Mouse (Mus musculus) adrenal gland, postnatal 10 days (tissue): ENCODE data around the gene Zfp763. TPM values are rescaled to one million over a fixed set of nuclear protein-coding genes. Genes with fewer than 3 reads are reported as not detected.

Experiments used
- DNase-seq: peaks from one replicate; pipeline ENCODE4 v3.0.0; 2021; ENCODE audit warnings: mixed read lengths
- long read RNA-seq, 2 experiments: library from polyadenylated mRNA; stranded (forward); transcript quantifications; one replicate each; pipeline ENCODE4 v2.0.0; 2021
- total RNA-seq, 2 experiments: library from RNA; stranded (reverse); gene quantifications; 2 replicates each; pipeline ENCODE4 v1.2.3; 2021

The Zfp763 gene
- total RNA-seq = 1 to 10 TPM; 5.9 to 8.7 TPM
- long read RNA-seq, experiment 1, transcript Zfp763-201 (4 exons, 3,407 nt) = major isoform, 5 of 5 reads
- long read RNA-seq, experiment 1, partial matches to known transcripts = 0 of 5 reads
- long read RNA-seq, experiment 1, other reads (novel, unspliced or antisense) = 0 of 5 reads
- long read RNA-seq, experiment 2, transcript Zfp763-201 (4 exons, 3,407 nt) = major isoform, 5 of 6 reads
- long read RNA-seq, experiment 2, partial matches to known transcripts = 0 of 6 reads
- long read RNA-seq, experiment 2, other reads (novel, unspliced or antisense) = 1 of 6 reads

- DNase-seq = peak; percentile 85
Measured at GRCm38 (mm10) chr17:33032900-33033891, at the start of gene Zfp763. Gene Zfp763, minus strand, starts transcription at chr17:33033402.

GRCm38 (mm10) chr17:33067958-33068357 is 34.8 kb upstream of the Zfp763 start, which contains the start of gene 4921501E09Rik:
Gene 4921501E09Rik, minus strand, starts transcription at chr17:33068058.
- DNase-seq = no peak

- DNase-seq = no peak
Measured at GRCm38 (mm10) chr17:33063001-33063400, 29.8 kb upstream of the Zfp763 start.

GRCm38 (mm10) chr17:33058791-33059190 is 25.6 kb upstream of the Zfp763 start:
- no peak for DNase-seq

- no peak for DNase-seq
Measured at GRCm38 (mm10) chr17:33032376-33032775, 826 bp downstream of the Zfp763 start.

GRCm38 (mm10) chr17:33020434-33020833 is 12.8 kb downstream of the Zfp763 start:
- peak; percentile 14 for DNase-seq

- DNase-seq = no peak
Measured at GRCm38 (mm10) chr17:33008337-33008736, 24.9 kb downstream of the Zfp763 start.

- no peak for DNase-seq
Measured at GRCm38 (mm10) chr17:32998492-32998891, 34.7 kb downstream of the Zfp763 start.

- DNase-seq = peak; percentile 89
Measured at GRCm38 (mm10) chr17:32992699-32993474, 40.3 kb downstream of the Zfp763 start, which contains the start of gene Zfp952. Gene Zfp952, plus strand, starts transcription at chr17:32993129.

GRCm38 (mm10) chr17:32991965-32992698 is 41.1 kb downstream of the Zfp763 start:
- DNase-seq = peak; percentile 22

GRCm38 (mm10) chr17:32986301-32986700 is 46.9 kb downstream of the Zfp763 start:
- no peak for DNase-seq

GRCm38 (mm10) chr17:32981361-32981760 is 51.8 kb downstream of the Zfp763 start:
- no peak for DNase-seq

Other genes with a start within 250 kb of the Zfp763 start
- gene Zfp871, start 245.1 kb downstream of the Zfp763 start, total RNA-seq = 10 to 100 TPM; 37.0 to 48.3 TPM
- gene Zfp811, start 223.5 kb downstream of the Zfp763 start, total RNA-seq = 1 to 10 TPM in 1 of 2 experiments, under 1 TPM in 1; 0.81 to 1.5 TPM
- 10 to 100 TPM in 1 of 2 experiments, 1 to 10 TPM in 1; 9.6 to 15.4 TPM for gene Zfp799, start 203.1 kb downstream of the Zfp763 start, total RNA-seq
- gene Zfp870, start 141.8 kb downstream of the Zfp763 start, total RNA-seq = 1 to 10 TPM; 7.3 to 9.2 TPM
- 1 to 10 TPM; 2.0 to 2.1 TPM for gene Cyp4f14, start 116.1 kb downstream of the Zfp763 start, total RNA-seq
- 10 to 100 TPM; 41.5 to 56.3 TPM for gene Cyp4f13, start 86.0 kb downstream of the Zfp763 start, total RNA-seq
- 1 to 10 TPM; 4.4 TPM for gene Zfp472, start 67.6 kb downstream of the Zfp763 start, total RNA-seq
- gene Zfp952, start 40.3 kb downstream of the Zfp763 start, total RNA-seq = 1 to 10 TPM; 7.6 to 9.9 TPM
- not detected for gene 4921501E09Rik, start 34.7 kb upstream of the Zfp763 start, total RNA-seq
- gene Zfp563, start 55.9 kb upstream of the Zfp763 start, total RNA-seq = 10 to 100 TPM in 1 of 2 experiments, 1 to 10 TPM in 1; 6.3 to 11.1 TPM
- under 1 TPM in 1 of 2 experiments, not detected in 1; 0.15 TPM for gene Morc2b, start 106.3 kb upstream of the Zfp763 start, total RNA-seq
- not detected for gene Olfr55, start 135.0 kb upstream of the Zfp763 start, total RNA-seq
- not detected for gene Olfr239, start 157.9 kb upstream of the Zfp763 start, total RNA-seq
- under 1 TPM in 1 of 2 experiments, not detected in 1; 0.06 TPM for gene Olfr1564, start 188.3 kb upstream of the Zfp763 start, total RNA-seq
- 10 to 100 TPM in 1 of 2 experiments, 1 to 10 TPM in 1; 6.0 to 11.6 TPM for gene Zfp955a, start 221.7 kb upstream of the Zfp763 start, total RNA-seq
- under 1 TPM in 1 of 2 experiments, not detected in 1; 0.03 TPM for gene Olfr63, start 231.3 kb upstream of the Zfp763 start, total RNA-seq